8 mouse cellular contexts compared by ENCODE assay signal in genomic region chr11:113681979-113682378, GRCm38 (mm10). TPM values are rescaled to one million over a fixed set of nuclear protein-coding genes. Genes with fewer than 3 reads are reported as not detected.
DNase-seq lines count a peak whose midpoint lies in the region; ATAC-seq and TF ChIP-seq lines count a peak whose summit lies in the region.
"Had no signal": no experiment of that assay in that cellular context is flagged by ENCODE, and none has a peak within 500 bp of the region (broad histone marks: within the 10 kb centered on the region; RNA-seq: fewer than 3 reads in every experiment).

No protein-coding gene starts in this region.

- H3K27me3 ChIP-seq in liver, adult 2 months (ENCODE audit: control insufficient read depth, insufficient read depth, low read length) = no peaks in the 10 kb centered on the region
- no peaks in the 10 kb centered on the region for H3K27me3 ChIP-seq in limb, embryonic 10.5 days (ENCODE audit: low read depth, poor library complexity, severe bottlenecking)
- no peaks in the 10 kb centered on the region for H3K27me3 ChIP-seq in neural tube, embryonic 13.5 days

- H3K79me2 ChIP-seq in liver, adult 2 months (ENCODE audit: control insufficient read depth, insufficient read depth, low read length) = peaks cover 40% of the 10 kb centered on the region

- no peak for ATAC-seq in neural tube, embryonic 13.5 days (ENCODE audit: low read depth)

- H3K9me3 ChIP-seq in limb, embryonic 10.5 days (replicated peaks) = no peaks in the 10 kb centered on the region
- no peaks in the 10 kb centered on the region for H3K9me3 ChIP-seq in neural tube, embryonic 13.5 days

- H3K27ac ChIP-seq in liver, adult 2 months (replicated peaks; ENCODE audit: insufficient read depth, low read depth, low read length) = no peak overlapping the region
- no peak overlapping the region for H3K27ac ChIP-seq in embryonic fibroblast, embryonic 13.5 days (ENCODE audit: insufficient read depth, low read length)
- H3K27ac ChIP-seq in limb, embryonic 10.5 days = no peak overlapping the region
- no peak overlapping the region for H3K27ac ChIP-seq in neural tube, embryonic 13.5 days (replicated peaks)

- peaks cover 2% of the 10 kb centered on the region; the same call in 1 of the 2 replicates for H3K36me3 ChIP-seq in liver, adult 2 months (ENCODE audit: control insufficient read depth, insufficient read depth, low read length)
- peaks cover 14% of the 10 kb centered on the region for H3K36me3 ChIP-seq in limb, embryonic 10.5 days
- H3K36me3 ChIP-seq in neural tube, embryonic 13.5 days = peaks cover under 1% of the 10 kb centered on the region; the same call in 1 of the 2 replicates

- no peak for TF ChIP-seq CTCF in liver, adult 2 months (IDR thresholded peaks at IDR 0.05; ENCODE audit: low read depth, low read length)
- TF ChIP-seq CTCF in embryonic fibroblast, embryonic 13.5 days (IDR thresholded peaks at IDR 0.05; ENCODE audit: borderline replicate concordance, insufficient read depth, low read length) = no peak

- TF ChIP-seq POLR2A in liver, adult 2 months (IDR thresholded peaks at IDR 0.05; ENCODE audit: extremely low read depth, insufficient read depth, low read length) = no peak
- no peak for TF ChIP-seq POLR2A in embryonic fibroblast, embryonic 13.5 days (IDR thresholded peaks at IDR 0.05; ENCODE audit: low read depth, low read length)

- H3K9ac ChIP-seq in liver, adult 2 months (ENCODE audit: low read depth, low read length) = no peak overlapping the region
- peak overlapping the region; percentile 85 for H3K9ac ChIP-seq in neural tube, embryonic 13.5 days

- peak; percentile 47 for DNase-seq in liver, adult 2 months (ENCODE audit: extremely low read depth, low read depth, low spot score)
- no peak for DNase-seq in liver
- DNase-seq in limb, embryonic 10.5 days (ENCODE audit: low spot score) = no peak
- DNase-seq in ovary, postnatal 36 days (ENCODE audit: low spot score) = no peak
- no peak for DNase-seq in lung, postnatal 25 days (ENCODE audit: low spot score)
- DNase-seq: kidney, postnatal 10 days had no signal

- peaks cover 9% of the 10 kb centered on the region for H3K4me1 ChIP-seq in liver, adult 2 months (ENCODE audit: control insufficient read depth, insufficient read depth, low read length)
- H3K4me1 ChIP-seq in embryonic fibroblast, embryonic 13.5 days (ENCODE audit: control insufficient read depth, insufficient read depth, low read length) = peaks cover 5% of the 10 kb centered on the region; the same call in 1 of the 2 replicates
- H3K4me1 ChIP-seq in limb, embryonic 10.5 days = peaks cover 33% of the 10 kb centered on the region
- peaks cover 61% of the 10 kb centered on the region for H3K4me1 ChIP-seq in neural tube, embryonic 13.5 days (replicated peaks)

- H3K4me3 ChIP-seq in liver, adult 2 months (ENCODE audit: insufficient read depth, low read depth, low read length) = no peak overlapping the region
- 0 out of 2 replicates have a peak overlapping the region, but pooled peaks have one; percentile 16 for H3K4me3 ChIP-seq in embryonic fibroblast, embryonic 13.5 days (ENCODE audit: insufficient read depth, low read length)
- H3K4me3 ChIP-seq in limb, embryonic 10.5 days = peak overlapping the region; percentile 64; the same call in 1 of the 2 replicates
- H3K4me3 ChIP-seq in neural tube, embryonic 13.5 days = peak overlapping the region; percentile 88

- H3K4me2 ChIP-seq in neural tube, embryonic 13.5 days = peak overlapping the region; percentile 89

RNA-seq across cellular contexts. Expression of gene Fam104a, which starts 2.0 kb away (rescaled TPM):
- 4.5 and 5.6 TPM in 2 replicates for total RNA-seq in liver, adult 2 months (2014; rRNA removed)
- polyA plus RNA-seq in liver, adult 2 months (2012; rRNA removed) = 15.2 and 16.4 TPM in 2 replicates
- polyA plus RNA-seq in embryonic fibroblast, embryonic 13.5 days (2011; ENCODE audit: insufficient read length, low read depth, missing spikeins) = 26.0 and 28.2 TPM in 2 replicates
- polyA plus RNA-seq in limb, embryonic 10.5 days (2016; fragmentation: Nextera tagmentation; extraction: Ambion mirVana) = 55.0 and 55.4 TPM in 2 replicates
- polyA plus RNA-seq in neural tube, embryonic 13.5 days (2015; fragmentation: Nextera tagmentation; extraction: Ambion mirVana) = 40.8 and 43.3 TPM in 2 replicates

RNA-seq across cellular contexts. Expression of gene D11Wsu47e, which starts 2.2 kb away (rescaled TPM):
- 4.1 and 5.0 TPM in 2 replicates for total RNA-seq in liver, adult 2 months (2014; rRNA removed)
- polyA plus RNA-seq in liver, adult 2 months (2012; rRNA removed) = 3.3 and 4.5 TPM in 2 replicates
- 14.0 and 14.9 TPM in 2 replicates for polyA plus RNA-seq in embryonic fibroblast, embryonic 13.5 days (2011; ENCODE audit: insufficient read length, low read depth, missing spikeins)
- 26.7 and 28.4 TPM in 2 replicates for polyA plus RNA-seq in limb, embryonic 10.5 days (2016; fragmentation: Nextera tagmentation; extraction: Ambion mirVana)
- polyA plus RNA-seq in neural tube, embryonic 13.5 days (2015; fragmentation: Nextera tagmentation; extraction: Ambion mirVana) = 18.1 and 23.1 TPM in 2 replicates

RNA-seq across cellular contexts. Expression of gene Cpsf4l, which starts 27.8 kb away (rescaled TPM):
- total RNA-seq in liver, adult 2 months (2014; rRNA removed) = 6.0 and 9.9 TPM in 2 replicates
- 2.9 and 3.0 TPM in 2 replicates for polyA plus RNA-seq in liver, adult 2 months (2012; rRNA removed)
- not detected in 2 replicates for polyA plus RNA-seq in embryonic fibroblast, embryonic 13.5 days (2011; ENCODE audit: insufficient read length, low read depth, missing spikeins)
- polyA plus RNA-seq in limb, embryonic 10.5 days (2016; fragmentation: Nextera tagmentation; extraction: Ambion mirVana) = 0.67 and 0.90 TPM in 2 replicates
- polyA plus RNA-seq in neural tube, embryonic 13.5 days (2015; fragmentation: Nextera tagmentation; extraction: Ambion mirVana) = 0.36 and 0.85 TPM in 2 replicates

RNA-seq across cellular contexts. Expression of gene Slc39a11, which starts 32.1 kb away (rescaled TPM):
- 18.8 and 21.5 TPM in 2 replicates for total RNA-seq in liver, adult 2 months (2014; rRNA removed)
- polyA plus RNA-seq in liver, adult 2 months (2012; rRNA removed) = 22.8 and 27.2 TPM in 2 replicates
- 21.1 and 21.4 TPM in 2 replicates for polyA plus RNA-seq in embryonic fibroblast, embryonic 13.5 days (2011; ENCODE audit: insufficient read length, low read depth, missing spikeins)
- polyA plus RNA-seq in limb, embryonic 10.5 days (2016; fragmentation: Nextera tagmentation; extraction: Ambion mirVana) = 14.2 and 15.7 TPM in 2 replicates
- polyA plus RNA-seq in neural tube, embryonic 13.5 days (2015; fragmentation: Nextera tagmentation; extraction: Ambion mirVana) = 21.0 and 26.8 TPM in 2 replicates

RNA-seq across cellular contexts. Expression of gene Cog1, which starts 33.0 kb away (rescaled TPM):
- 6.0 and 8.3 TPM in 2 replicates for total RNA-seq in liver, adult 2 months (2014; rRNA removed)
- 14.6 and 17.7 TPM in 2 replicates for polyA plus RNA-seq in liver, adult 2 months (2012; rRNA removed)
- 38.1 and 41.1 TPM in 2 replicates for polyA plus RNA-seq in embryonic fibroblast, embryonic 13.5 days (2011; ENCODE audit: insufficient read length, low read depth, missing spikeins)
- polyA plus RNA-seq in limb, embryonic 10.5 days (2016; fragmentation: Nextera tagmentation; extraction: Ambion mirVana) = 26.3 and 31.1 TPM in 2 replicates
- 33.9 and 36.8 TPM in 2 replicates for polyA plus RNA-seq in neural tube, embryonic 13.5 days (2015; fragmentation: Nextera tagmentation; extraction: Ambion mirVana)
